Mouse (Mus musculus): Measurements from ENCODE around the gene Trpc1.

Trpc1 gene

DNA sequence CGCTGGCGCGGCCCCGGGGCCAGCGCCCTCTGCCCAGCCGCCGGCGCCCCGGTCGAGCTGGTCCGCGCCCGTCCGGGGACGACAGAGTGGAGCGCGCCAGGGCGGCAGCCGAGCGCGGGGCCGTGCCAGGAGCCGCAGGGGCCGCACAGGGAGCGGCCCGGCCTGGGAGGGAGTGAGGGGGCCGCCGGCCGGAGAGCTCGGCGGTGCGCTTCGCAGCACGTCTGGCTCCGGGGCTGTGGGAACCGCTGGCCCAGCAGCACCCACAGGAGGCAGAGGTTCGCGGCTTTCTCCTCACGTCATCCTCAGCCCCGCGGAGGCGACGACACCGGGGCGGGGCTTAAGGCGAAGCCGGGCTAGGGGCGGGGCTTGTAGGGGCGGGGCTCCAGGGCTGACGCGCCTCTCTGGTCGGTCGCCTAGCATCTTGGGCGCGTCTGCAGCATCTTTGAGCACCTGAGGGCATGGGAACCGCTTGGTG lies at the start of gene Trpc1:
TSS of gene Trpc1 (minus strand) at position 339 of the 475 bp plus-strand sequence.
- DNase-seq (ENCODE audit: low spot score in 2 of 2): peak; percentile 26 to 40

DNA sequence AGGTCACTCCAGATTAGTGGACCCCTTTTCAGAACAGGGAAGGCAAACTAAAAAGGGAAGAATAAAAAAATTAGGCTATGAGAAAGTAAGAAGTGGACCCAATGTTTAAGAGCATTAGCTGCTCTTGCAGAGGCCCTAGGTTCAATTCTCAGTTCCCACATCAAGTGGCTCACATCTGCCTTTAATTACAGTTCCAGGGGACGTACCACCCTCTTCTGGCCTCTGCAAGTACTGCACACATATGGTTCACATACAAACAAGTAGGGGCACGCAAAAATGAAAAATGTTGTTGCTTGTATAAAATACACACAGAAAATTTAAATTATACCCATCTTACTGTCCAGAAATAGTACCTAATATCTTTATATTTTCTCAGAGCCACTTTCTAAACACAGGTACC lies 46.1 kb upstream of the Trpc1 start:
- no peak for DNase-seq (ENCODE audit: low spot score in 2 of 2)

DNA sequence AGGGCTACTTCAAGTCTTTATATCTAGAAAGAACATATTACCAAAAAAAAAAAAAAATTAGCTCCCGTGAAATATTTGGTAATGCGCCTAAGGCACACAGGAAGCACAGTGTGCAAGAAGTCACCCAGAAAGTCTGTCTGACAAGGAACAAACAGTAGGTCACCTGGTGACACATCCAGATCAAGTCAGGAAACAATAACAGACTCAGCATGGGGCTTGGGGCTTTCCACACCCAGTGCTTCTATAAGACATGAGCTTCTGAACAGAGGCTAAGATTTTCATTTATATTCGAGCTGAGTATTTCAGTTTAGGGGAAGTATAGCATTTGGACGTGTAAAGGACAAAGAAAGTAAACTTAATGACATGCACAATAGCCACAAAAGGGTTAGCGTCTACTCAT lies 45.7 kb upstream of the Trpc1 start:
- DNase-seq (ENCODE audit: low spot score in 2 of 2): no peak

DNA sequence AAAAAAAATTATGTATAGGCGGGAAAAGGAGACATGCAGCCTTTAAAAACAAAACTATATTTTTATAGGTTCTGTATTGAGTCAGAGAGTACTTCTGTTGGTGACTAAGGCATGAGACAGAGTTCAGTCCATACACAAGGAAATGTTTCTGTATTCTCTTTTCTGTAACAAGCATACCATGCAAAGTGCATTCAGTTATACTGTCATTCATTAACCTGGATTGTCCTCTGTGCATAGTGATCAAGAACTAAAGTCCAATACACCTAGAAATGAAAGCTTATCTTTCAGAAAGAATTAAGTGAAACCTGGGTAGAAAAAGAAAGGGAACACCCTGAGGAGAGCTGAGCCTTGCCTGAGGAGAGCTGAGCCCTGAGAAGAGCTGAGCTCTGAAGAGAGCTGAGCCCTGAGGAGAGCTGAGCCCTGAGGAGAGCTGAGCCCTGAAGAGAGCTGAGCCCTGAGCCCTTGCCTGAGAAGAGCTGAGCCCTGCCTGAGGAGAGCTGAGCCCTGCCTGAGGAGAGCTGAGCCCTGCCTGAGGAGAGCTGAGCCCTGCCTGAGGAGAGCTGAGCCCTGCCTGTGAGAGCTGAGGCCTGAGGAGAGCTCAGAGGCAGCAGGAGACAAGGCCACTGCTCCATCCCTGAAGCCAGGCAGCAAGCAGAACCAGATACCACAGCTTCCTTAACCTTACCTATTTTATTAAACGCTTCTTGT lies 45.1 kb upstream of the Trpc1 start:
- no peak for DNase-seq (ENCODE audit: low spot score in 2 of 2)

GRCm38 (mm10) chr9:95793986-95794744 lies 44.0 kb upstream of the Trpc1 start:
- DNase-seq (ENCODE audit: low spot score in 2 of 2): no peak

DNA sequence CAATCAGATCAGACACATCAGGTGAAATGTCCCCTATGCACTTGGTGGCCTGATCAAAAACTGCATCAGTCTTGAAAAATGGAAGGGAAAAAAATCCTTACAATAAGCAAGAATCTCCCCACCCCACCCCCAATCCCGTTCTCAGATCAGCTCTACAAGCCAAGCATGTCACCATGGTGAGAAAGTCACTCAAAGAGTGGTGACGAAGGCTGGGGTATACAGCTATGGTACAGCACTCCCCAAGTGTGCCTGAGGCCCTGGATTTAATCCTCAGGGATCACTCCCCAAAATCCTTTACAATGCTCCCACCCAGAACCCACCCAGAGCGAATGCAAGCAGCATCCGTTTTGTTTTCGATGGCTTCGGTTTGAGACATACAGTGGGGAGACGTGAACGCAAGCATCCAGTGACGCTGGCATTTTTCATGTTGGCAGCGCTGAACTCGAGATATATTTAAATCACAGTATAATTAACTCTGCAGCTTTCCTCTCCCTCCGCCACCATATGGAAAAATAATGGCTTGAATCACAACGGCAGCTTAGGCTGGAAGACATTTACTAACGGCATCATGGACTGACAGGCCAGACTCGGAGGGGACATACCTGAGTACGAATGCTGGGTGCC lies 34.8 kb upstream of the Trpc1 start:
- no peak for DNase-seq (ENCODE audit: low spot score in 2 of 2)

DNA sequence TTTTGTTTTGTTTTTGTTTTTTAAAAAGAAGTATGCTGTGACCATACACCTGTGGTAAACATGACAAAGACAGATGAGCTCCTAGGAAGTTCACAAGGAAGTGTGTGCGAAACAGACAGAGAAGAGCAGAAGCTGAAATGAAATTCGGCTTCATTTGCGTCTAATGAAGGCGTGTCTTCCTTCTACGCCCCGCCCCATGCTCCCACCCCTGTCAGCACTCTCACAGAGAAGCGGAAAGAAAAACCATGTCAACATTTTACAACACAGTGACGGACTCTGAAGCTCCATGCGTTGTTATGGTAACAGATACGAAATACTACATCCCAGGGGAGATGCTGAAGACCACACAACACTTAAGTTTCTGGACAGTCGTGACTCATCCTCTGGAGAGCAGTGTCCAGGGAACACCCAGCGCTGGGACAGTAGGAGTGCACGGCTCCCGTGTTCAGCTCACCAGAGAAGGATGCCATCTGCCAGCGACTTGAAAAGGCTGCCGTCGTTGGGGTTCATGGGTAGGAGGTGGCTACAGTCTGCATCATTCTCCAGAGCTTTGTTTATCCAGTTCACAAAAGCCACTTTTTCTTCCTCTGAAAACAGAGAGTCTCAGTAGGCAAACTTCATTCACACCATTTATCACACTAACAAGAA lies 33.6 kb upstream of the Trpc1 start:
- no peak for DNase-seq (ENCODE audit: low spot score in 2 of 2)

DNA sequence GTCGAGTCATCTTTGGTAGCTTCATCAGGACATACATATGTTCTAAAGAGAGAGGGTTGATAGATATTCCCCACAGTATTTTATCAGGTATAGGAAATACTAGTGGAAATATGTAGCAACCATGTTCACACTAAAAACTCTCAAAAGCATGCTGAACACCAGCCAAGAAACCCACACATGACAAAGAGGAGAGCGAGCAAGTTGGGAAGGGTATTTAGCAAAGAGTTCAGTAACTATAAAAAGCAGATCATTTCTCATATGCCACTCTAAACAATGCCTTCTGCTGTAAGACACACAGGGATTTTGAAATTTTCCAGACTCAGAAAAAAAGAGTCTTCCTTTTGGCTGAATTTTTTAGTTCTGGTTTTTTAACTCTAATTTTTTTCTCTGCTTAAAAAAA lies 21.5 kb upstream of the Trpc1 start:
- DNase-seq (ENCODE audit: low spot score in 2 of 2): no peak

DNA sequence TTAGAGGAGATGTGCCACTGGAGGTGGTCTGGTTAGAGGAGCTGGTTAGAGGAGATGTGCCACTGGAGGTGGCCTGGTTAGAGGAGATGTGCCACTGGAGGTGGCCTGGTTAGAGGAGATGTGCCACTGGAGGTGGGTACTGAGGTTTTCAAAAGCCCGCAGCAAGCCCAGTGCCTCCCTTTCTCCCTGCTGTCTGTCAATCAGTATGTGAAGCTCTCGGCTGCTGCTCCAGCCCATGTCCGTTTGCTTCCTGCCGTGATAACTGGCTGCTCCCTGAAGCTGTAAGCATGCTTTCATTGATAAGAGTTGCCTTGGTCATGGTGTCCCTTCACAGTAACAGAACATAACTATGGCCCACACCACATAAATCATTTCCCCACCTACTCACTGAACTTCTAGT lies 13.0 kb upstream of the Trpc1 start:
- DNase-seq (ENCODE audit: low spot score in 2 of 2): no peak

GRCm38 (mm10) chr9:95762228-95762627 lies 12.1 kb upstream of the Trpc1 start:
- DNase-seq (ENCODE audit: low spot score in 2 of 2): no peak

DNA sequence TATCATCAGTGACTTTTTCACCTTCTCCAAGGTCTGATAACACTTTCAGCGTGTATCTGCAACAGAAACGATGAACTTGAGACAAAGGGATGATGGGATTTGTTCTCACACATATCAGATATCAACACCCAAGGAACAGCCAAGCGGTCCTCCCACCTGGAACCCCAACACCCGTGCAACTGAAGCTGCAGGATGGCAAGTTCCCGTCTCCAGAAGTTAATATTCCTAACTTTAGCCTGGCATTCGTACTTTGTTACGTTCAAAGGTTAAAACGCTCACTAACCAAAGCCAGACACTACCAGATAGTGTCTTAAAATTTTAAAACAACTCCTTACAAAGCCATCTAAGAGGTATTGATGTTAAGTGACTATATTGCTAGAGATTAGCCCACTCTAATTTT lies 11.2 kb upstream of the Trpc1 start:
- DNase-seq (ENCODE audit: low spot score in 2 of 2): no peak

- no peak for DNase-seq (ENCODE audit: low spot score in 2 of 2)
Observed at GRCm38 (mm10) chr9:95750746-95751145, 571 bp upstream of the Trpc1 start.

- DNase-seq (ENCODE audit: low spot score in 2 of 2): no peak
Observed at GRCm38 (mm10) chr9:95749461-95749928, 680 bp downstream of the Trpc1 start.

DNA sequence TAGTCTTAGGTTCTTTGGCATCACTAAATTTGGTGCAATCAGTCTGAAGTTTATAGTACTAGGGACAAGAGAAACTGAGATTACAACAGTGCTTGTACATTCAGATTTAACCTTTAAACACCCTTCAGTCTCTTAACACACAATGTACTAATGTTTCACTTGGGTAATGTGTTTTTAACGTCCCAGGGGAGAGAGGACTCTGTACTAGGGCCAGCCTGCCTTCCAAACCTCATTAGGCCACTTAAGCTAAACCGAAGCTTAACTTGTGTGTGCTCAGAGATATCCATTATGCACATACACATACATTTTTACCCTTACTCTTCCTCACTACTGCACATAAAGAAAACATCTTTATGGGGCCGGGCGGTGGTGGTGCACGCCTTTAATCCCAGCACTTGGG lies 2.9 kb downstream of the Trpc1 start:
- DNase-seq (ENCODE audit: low spot score in 2 of 2): no peak

GRCm38 (mm10) chr9:95744845-95745613 lies 5.1 kb downstream of the Trpc1 start:
- DNase-seq (ENCODE audit: low spot score in 2 of 2): no peak

- no peak for DNase-seq (ENCODE audit: low spot score in 2 of 2)
Observed at GRCm38 (mm10) chr9:95736238-95736637, 13.9 kb downstream of the Trpc1 start.

DNA sequence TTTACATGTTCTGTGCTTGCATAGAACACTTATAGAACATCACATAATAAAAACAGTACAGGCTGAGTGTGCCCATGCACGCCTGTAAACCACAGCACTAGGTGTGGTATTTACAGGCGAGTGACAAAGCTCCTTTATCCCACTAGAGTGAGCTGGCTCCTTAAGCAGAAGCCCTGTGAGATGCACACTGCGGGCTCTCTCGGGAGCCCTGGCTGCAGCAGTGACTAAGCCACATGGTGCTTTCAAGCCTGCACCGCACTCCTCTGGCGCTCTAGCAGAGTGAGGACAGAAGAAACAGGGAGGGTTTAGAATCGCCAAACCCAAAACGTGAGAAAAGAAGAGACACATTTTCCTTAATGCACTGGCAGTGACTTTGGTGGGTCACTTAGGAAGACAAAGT lies 37.6 kb downstream of the Trpc1 start:
- DNase-seq (ENCODE audit: low spot score in 2 of 2): no peak

DNA sequence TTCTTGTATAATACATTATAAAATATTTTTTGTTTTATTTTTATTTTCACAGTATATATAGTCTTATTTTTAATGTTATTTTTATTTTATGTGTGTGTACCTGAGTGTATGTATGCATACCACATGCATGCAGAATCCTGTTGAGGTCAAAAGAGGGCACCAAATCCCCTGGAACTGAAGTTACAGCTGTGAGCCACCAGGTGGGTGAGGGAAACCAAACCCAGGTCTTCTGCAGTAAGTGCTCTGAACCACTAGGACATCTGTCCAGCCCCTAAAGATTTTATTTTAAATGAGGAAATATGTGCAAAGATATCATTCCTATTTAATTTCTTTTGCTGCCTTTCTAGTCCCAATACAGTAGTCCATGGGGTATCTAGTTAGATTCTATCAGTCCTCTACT lies 41.2 kb downstream of the Trpc1 start:
- DNase-seq (ENCODE audit: low spot score in 2 of 2): no peak

DNA sequence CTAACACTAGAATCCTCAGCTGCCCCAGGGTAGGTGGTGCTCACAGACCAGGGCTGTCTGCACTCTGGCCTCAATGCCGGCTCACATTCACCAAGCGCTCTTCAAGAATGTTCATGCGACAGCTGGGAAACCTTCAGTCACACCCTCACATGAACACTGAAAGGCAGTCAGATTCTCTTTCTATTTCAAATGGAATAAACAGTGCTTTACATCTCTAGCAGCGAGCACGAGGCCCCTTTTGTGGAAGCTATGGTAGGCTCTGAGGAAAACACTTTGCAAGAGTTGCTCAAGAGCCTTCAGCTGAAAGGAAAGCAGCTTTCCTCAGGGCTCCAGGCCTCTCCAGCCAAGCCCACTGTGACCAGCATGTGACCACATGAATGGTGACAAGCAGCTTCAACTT lies 44.8 kb downstream of the Trpc1 start:
- no peak for DNase-seq (ENCODE audit: low spot score in 2 of 2)

- DNase-seq (ENCODE audit: low spot score in 2 of 2): no peak
Observed at GRCm38 (mm10) chr9:95704078-95704477, 46.1 kb downstream of the Trpc1 start.

- DNase-seq (ENCODE audit: low spot score in 2 of 2): no peak
Observed at GRCm38 (mm10) chr9:95699273-95699672, 50.9 kb downstream of the Trpc1 start.

All from spleen, postnatal 36 days (tissue).